Mouse (Mus musculus): ENCODE results near the gene Grhpr.
"Not testable (repeated sequence)": the region's sequence is repeated elsewhere in the genome, so short reads cannot be mapped to it uniquely, and the experiment has no call there.

The Grhpr gene

DNA sequence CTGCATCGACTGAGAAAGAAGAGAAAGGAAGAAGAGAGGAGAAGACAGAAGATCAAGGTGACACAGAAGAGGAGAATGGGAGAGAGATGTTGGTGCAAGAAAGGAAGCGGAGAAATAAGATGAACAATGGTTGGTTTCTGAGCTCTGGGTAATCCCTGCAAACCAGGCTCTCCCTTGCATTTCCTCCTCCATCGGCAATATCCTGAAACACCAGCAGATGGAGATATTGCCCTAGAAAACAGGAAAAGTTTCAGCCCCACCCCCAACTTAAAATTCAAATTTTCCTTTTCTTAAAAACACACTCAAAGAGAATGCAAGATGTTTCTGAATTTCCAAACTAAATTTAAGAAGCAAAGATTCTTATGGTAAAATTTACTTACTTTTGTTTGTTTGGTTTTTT, 34.4 kb downstream of the Grhpr start:
- peak; percentile 52 for DNase-seq (ENCODE audit: extremely low spot score)

DNA sequence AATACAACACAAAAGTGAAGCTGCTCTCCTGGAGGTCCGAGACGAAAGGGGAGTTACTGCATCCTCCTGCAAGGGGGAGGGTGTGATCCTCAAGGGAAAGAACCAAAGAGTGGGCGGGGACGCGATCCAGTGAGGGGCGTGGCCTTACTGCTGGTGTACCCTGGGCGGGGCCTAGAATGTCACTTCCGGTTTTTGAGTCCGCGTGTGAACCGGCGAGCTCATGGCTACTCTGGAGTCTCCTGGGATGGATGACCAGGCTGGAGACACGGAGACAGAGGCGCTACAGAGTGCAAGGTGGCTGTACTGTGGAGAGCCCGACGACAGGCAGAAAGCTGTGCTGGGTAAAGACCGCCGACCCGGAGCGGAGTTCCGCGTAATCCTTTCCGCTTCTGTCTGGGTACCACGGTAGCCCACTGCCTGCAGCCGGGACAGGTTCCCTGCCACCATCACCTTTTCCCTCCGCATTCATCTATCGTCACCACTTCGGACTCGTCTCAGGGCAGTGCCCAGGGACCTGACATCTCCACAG, 37.3 kb downstream of the Grhpr start, which contains the start of gene Polr1e:
Gene Polr1e, plus strand, starts transcription at position 132 of the 529 bp plus-strand sequence.
- peak; percentile 95 for DNase-seq (ENCODE audit: extremely low spot score)

DNA sequence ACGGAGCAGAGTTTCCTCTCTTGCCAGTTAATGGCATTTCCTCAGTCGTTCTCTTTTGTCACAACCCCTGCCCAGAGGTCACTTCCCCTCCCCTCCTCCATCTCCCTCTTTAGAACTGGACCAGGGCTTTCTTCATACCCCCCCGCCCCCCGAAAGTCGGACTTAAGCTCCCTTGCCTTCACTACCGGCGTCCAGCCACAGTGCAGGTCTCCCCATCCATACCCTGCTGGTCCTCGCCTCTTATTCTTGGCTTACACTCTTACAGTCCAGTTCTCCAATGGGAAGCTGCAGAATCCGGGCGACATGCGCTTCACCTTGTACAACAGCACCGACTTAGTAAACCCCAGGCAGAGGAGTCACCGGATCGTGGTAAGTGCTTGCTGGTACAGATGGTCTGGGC, 37.8 kb downstream of the Grhpr start:
- no peak for DNase-seq (ENCODE audit: extremely low spot score)

DNA sequence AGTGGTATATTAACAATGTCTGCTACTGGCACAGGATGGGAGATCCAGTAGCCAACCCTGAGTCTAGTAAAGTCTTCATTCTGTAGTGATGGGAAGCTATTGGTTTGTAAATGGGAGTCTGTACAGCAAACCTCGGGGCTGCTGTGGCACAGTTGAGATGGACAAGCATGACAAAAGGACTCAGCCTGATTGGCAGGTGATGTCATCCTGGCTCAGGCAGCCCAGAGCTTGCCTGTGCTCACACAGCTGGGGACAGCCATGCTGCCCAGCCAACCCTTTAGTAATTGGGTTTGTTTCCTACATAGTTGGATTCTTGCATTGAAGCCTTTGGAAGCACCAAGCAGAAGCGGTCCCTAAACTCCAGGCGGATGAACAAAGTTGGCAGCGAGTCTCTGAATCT, 45.3 kb downstream of the Grhpr start:
- DNase-seq (ENCODE audit: extremely low spot score): no peak

DNA sequence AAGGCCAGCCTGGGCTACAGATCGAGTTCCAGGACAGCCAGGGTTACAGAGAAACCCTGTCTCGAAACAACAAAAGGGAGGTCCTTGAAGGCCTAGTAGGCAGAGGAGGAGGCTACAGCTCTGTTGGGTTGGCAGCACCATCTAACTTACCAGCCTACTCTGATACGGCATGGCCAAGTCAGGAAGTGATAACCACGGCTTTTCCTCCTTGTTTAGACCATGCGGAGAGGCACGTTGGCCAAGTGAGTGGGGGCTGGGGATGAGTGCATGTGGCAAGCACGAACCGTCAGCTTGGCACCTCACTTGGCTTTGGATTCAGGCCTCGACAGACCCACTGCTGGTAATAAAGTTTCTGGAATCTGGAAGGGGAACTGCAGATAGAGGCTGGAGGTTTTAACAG, 51.4 kb downstream of the Grhpr start:
- no peak for DNase-seq (ENCODE audit: extremely low spot score)

DNA sequence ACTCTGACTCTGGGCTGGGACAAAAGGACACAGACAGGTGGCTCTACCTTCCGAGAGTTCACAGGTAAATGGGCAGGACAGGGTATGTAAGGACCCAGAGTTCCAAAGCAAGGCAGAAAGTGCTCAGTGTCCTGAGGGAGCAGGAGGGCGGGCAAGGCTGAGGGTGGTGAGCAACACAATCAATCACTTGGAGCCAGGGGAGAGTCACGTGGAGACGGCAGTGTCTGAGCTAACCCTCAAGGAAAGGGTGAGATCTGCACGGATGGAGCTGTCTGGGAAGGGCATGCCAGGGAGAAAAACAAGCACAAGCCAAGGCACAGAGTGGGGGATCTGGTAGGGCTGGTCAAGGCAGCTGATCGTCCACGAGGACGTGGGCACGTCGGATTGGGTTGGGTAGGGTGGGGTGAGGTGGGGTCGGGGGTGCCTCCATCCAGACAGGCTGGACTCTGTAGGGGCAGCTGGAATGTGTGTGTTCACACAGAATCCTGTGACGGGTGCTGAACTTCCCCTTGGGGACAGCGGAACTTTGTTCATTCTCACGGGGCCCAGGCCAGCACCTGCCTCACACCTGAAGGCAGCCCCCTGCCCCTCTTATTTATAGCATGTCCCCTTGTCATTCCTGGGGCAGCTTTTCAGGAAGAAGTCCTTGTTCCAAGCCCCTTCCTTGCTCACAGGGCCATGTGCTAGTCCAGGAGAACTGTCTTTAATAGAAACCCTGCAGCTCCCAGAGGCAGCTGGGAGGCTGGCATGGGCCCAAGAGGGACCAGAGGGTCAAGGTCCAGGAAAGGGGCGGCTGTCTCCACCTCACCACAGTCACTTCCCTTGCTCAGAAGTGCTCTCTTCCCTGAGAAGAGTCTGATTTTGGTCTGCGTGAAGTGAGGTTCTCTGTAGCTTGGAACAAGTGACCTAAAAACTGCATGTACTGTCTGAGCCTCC, 53.8 kb downstream of the Grhpr start:
- no peak for DNase-seq (ENCODE audit: extremely low spot score)

DNA sequence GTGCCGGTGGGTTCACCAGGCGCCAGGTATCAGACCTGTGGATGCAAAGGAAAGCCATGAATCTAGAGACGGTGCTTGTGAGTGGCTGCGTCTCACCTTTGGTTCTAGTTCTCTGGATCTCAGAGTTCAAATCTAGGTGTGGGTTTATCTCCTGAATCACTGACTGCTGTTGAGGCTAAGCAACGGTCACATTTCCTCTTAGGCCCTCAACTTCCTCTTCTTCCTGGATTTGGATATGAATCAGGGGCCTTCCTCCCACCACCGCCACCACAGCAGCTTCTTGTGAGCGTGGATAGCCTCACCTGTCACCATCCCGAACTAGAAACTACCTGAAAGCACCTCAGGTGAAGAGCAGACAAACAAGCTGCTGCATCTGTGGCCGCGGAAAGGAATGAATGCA, 54.9 kb downstream of the Grhpr start:
- DNase-seq (ENCODE audit: extremely low spot score): no peak

DNA sequence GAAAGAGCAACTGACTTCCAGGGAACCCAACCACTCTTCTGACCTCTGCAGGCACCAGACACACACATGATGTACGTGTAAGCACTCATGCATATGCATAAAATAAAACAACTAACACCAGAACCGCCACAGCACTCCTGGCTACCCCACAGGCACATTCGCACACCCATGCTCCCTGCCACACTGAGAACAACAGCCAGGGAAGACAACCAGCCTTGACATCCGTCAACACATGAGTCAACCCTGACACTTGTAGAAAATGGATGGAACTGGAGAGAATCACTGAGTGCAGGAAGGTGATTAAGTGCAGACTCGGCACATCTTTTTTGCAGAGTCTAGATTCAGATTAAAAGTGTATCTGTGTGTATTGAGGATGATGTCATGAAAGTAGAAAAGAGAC, 55.4 kb downstream of the Grhpr start:
- DNase-seq (ENCODE audit: extremely low spot score): no peak

DNA sequence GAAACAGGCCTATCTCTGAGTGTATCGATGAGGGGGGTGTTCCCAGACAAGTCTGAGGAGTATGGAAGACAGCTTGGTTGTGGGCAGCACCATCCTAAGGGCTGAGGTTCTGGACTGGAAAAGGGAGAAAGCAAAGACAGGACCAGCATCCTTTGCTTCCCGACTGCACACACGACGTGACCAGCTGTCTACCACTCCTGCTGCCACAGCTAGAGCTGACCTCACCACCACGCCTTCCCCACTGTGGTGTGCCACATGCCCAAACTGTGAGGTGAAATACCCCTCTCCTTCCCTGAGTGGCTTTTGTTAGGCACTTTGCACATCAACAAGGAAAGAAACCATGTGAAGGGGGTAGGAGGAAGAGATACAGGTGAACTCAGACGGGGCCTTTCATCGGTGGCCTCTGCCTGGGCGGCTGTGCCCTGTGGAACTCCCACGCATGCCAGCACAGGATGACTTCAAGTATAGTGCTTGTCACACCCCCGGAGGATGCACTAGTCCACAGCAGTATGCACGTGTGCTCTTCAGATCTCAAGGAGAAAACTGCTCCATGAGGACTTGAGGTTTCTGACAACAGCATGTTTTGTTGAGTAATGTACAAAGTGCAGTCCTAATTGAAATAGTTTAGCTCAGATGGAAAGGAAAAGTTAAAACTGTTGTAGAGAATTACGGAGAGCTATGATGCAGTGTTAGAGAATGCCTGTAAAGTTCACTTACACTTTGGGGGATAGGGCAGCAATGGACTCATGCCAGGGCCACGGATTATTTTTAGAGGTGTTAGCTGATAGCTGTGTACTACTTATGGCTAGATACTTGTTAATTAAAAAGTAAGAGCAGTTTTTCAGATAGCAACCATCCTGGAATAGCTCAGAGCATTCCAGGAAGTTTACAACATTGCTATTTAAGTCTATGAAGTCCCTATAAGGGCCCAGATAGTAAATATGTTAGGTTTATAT, 56.5 kb downstream of the Grhpr start:
- no peak for DNase-seq (ENCODE audit: extremely low spot score)

DNA sequence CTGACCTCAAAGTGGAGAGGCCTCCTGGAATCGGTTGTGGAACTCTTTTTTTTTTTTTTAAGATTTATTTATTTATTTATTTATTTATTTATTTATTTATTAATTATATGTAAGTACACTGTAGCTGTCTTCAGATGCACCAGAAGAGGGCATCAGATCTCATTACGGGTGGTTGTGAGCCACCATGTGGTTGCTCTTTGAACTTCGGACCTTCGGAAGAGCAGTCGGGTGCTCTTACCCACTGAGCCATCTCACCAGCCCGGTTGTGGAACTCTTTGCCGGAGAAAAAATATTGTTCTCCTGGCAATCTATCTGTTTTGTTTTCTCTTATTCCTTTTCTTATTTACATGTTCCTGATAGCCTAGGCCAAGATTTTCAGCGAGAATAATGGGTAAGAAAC, 57.7 kb downstream of the Grhpr start:
- DNase-seq (ENCODE audit: extremely low spot score): not testable (repeated sequence)

DNA sequence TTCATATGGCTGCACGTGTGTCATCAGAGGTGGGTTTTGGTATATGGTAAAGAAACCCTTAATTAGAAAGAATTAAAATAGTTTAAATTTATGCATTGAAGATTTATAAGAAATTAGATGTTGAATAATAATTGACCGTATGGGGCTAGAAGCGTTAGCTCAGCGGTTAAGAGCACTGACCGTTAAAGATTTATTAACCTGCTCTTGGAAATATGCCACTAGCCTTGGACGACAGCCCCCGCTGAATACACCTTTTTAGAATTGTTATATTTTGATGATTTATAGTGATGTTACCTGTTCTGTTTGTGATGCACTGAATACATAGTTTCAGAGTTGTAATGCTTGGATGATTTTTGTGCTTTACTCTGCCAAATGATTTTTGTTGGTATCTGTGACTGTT, 58.4 kb downstream of the Grhpr start:
- DNase-seq (ENCODE audit: extremely low spot score): not testable (repeated sequence)

Measured in embryo, embryonic 9.5 days (tissue).